Mouse (Mus musculus) CH12.LX (cell line): ENCODE data around the gene Mfsd14a. TPM values are rescaled to one million over a fixed set of nuclear protein-coding genes. Genes with fewer than 3 reads are reported as not detected.

Experiments
- DNase-seq: peaks from one replicate; pipeline ENCODE4 v3.0.0-alpha.2; 2013; ENCODE audit errors: extremely low read depth
- H3K27ac ChIP-seq: 2 replicates; pipeline ENCODE4 v1.5.1; 2012; ENCODE audit warnings: low read depth, mild to moderate bottlenecking, control low read depth, moderate library complexity; ENCODE audit not compliant: insufficient read depth
- H3K27me3 ChIP-seq: replicated peaks from 2 replicates; pipeline ENCODE3; 2012; ENCODE audit warnings: inconsistent platforms
- H3K36me3 ChIP-seq, 2 experiments: replicated peaks in 1 of 2; 2 replicates each; pipeline versions ENCODE3 to v1.6.1; 2012; ENCODE audit warnings: inconsistent platforms in 1 of 2, low read length in 1 of 2, mild to moderate bottlenecking in 1 of 2, mixed read lengths in 1 of 2, moderate library complexity in 1 of 2; ENCODE audit not compliant: control insufficient read depth in 1 of 2, insufficient read depth in 1 of 2
- H3K4me1 ChIP-seq, 2 experiments: 2 replicates each; pipeline ENCODE4 v1.6.1; 2012; ENCODE audit warnings: inconsistent platforms in 1 of 2, moderate library complexity in 1 of 2; ENCODE audit not compliant: insufficient read depth in 2 of 2, control insufficient read depth in 1 of 2
- H3K4me2 ChIP-seq: 2 replicates; pipeline ENCODE4 v1.6.1; 2012; ENCODE audit warnings: low read depth, mild to moderate bottlenecking, control low read depth; ENCODE audit not compliant: poor library complexity, insufficient read depth, severe bottlenecking
- H3K4me3 ChIP-seq, 3 experiments: fragments of 150-350 bp in 1 of 3; sonication (generic) in 1 of 3; replicated peaks in 1 of 3; 2 replicates each; pipeline versions ENCODE3 to v1.5.1; 2011 to 2012; ENCODE audit warnings: low read depth in 2 of 3, low read length in 2 of 3, mild to moderate bottlenecking in 2 of 3, moderate library complexity in 2 of 3, control low read depth in 1 of 3, improper control_type of control experiment in 1 of 3, inconsistent platforms in 1 of 3, mixed read lengths in 1 of 3; ENCODE audit not compliant: poor library complexity in 1 of 3
- H3K79me2 ChIP-seq: replicated peaks from 2 replicates; pipeline ENCODE4 v1.6.1; 2012; ENCODE audit warnings: mild to moderate bottlenecking, moderate library complexity; ENCODE audit not compliant: control insufficient read depth, poor library complexity, insufficient read depth, severe bottlenecking; ENCODE audit errors: extremely low read depth
- H3K9ac ChIP-seq: 2 replicates; pipeline ENCODE4 v1.6.1; 2012; ENCODE audit warnings: low read depth, mild to moderate bottlenecking, control low read depth, moderate library complexity; ENCODE audit not compliant: insufficient read depth
- H3K9me3 ChIP-seq: replicated peaks from 2 replicates; pipeline ENCODE3; 2012; ENCODE audit warnings: low read length, inconsistent platforms, mixed read lengths
- BHLHE40 ChIP-seq: IDR thresholded peaks from 2 replicates; pipeline ENCODE4 v1.6.1; 2011; ENCODE audit warnings: mild to moderate bottlenecking, low read depth, low read length, improper control_type of control experiment
- CHD1 ChIP-seq: IDR thresholded peaks from 2 replicates; pipeline ENCODE4 v1.6.1; 2012; ENCODE audit warnings: low read depth, low read length, improper control_type of control experiment, inconsistent platforms
- E2F4 ChIP-seq: IDR thresholded peaks from 2 replicates; pipeline ENCODE4 v1.6.1; 2011; ENCODE audit warnings: low read depth, low read length, improper control_type of control experiment; ENCODE audit not compliant: insufficient replicate concordance
- ELF1 ChIP-seq: IDR thresholded peaks from 2 replicates; pipeline ENCODE4 v1.6.1; 2014; ENCODE audit warnings: low read depth, mild to moderate bottlenecking, inconsistent platforms, low read length, improper control_type of control experiment
- ETS1 ChIP-seq: conservative IDR thresholded peaks from 2 replicates; pipeline ENCODE4 v1.6.1; 2012; ENCODE audit warnings: low read depth, mild to moderate bottlenecking, inconsistent platforms, low read length, improper control_type of control experiment, moderate library complexity
- GABPA ChIP-seq: IDR thresholded peaks from 2 replicates; pipeline ENCODE4 v1.6.1; 2012; ENCODE audit warnings: low read depth, low read length, improper control_type of control experiment, inconsistent platforms; ENCODE audit not compliant: insufficient replicate concordance
- HCFC1 ChIP-seq: IDR thresholded peaks from 2 replicates; pipeline ENCODE4 v1.6.1; 2012; ENCODE audit warnings: low read depth, mild to moderate bottlenecking, inconsistent platforms, low read length, improper control_type of control experiment
- JUN ChIP-seq: IDR thresholded peaks from 2 replicates; pipeline ENCODE4 v1.6.1; 2011; ENCODE audit warnings: low read depth, mild to moderate bottlenecking, low read length, improper control_type of control experiment, moderate library complexity; ENCODE audit not compliant: insufficient read depth
- MEF2A ChIP-seq: IDR thresholded peaks from 2 replicates; pipeline ENCODE4 v1.6.1; 2014; ENCODE audit warnings: low read depth, mild to moderate bottlenecking, inconsistent platforms, low read length, improper control_type of control experiment, borderline replicate concordance
- MXI1 ChIP-seq: IDR thresholded peaks from 2 replicates; pipeline ENCODE4 v1.6.1; 2011; ENCODE audit warnings: mild to moderate bottlenecking, low read depth, low read length, improper control_type of control experiment
- NELFE ChIP-seq: IDR thresholded peaks from 2 replicates; pipeline ENCODE4 v1.6.1; 2011; ENCODE audit warnings: low read depth, low read length, improper control_type of control experiment
- NRF1 ChIP-seq: IDR thresholded peaks from 2 replicates; pipeline ENCODE4 v1.6.1; 2014; ENCODE audit warnings: low read depth, mild to moderate bottlenecking, inconsistent platforms, low read length, improper control_type of control experiment, moderate library complexity
- PAX5 ChIP-seq: IDR thresholded peaks from 2 replicates; pipeline ENCODE4 v1.6.1; 2012; ENCODE audit warnings: low read length, inconsistent platforms, mixed read lengths
- POLR2AphosphoS2 ChIP-seq: IDR thresholded peaks from 2 replicates; pipeline ENCODE4 v1.6.1; 2011; ENCODE audit warnings: low read depth, low read length, improper control_type of control experiment
- RAD21 ChIP-seq: IDR thresholded peaks from 2 replicates; pipeline ENCODE4 v1.6.1; 2011; ENCODE audit warnings: low read depth, mild to moderate bottlenecking, low read length, improper control_type of control experiment, moderate library complexity
- SIN3A ChIP-seq: IDR thresholded peaks from 2 replicates; pipeline ENCODE4 v1.6.1; 2012; ENCODE audit warnings: low read length, improper control_type of control experiment, inconsistent platforms
- TBP ChIP-seq: conservative IDR thresholded peaks from 2 replicates; pipeline ENCODE4 v1.6.1; 2011; ENCODE audit warnings: low read depth, low read length, improper control_type of control experiment
- UBTF ChIP-seq: IDR thresholded peaks from 2 replicates; pipeline ENCODE4 v1.6.1; 2012; ENCODE audit warnings: low read depth, mild to moderate bottlenecking, inconsistent platforms, low read length, improper control_type of control experiment, moderate library complexity
- USF1 ChIP-seq: IDR thresholded peaks from 2 replicates; pipeline ENCODE4 v1.6.1; 2014; ENCODE audit warnings: low read depth, mild to moderate bottlenecking, inconsistent platforms, low read length, improper control_type of control experiment
- USF2 ChIP-seq: conservative IDR thresholded peaks from 2 replicates; pipeline ENCODE4 v1.6.1; 2011; ENCODE audit warnings: low read depth, low read length, improper control_type of control experiment
- ZKSCAN1 ChIP-seq: IDR thresholded peaks from 2 replicates; pipeline ENCODE4 v1.6.1; 2012; ENCODE audit warnings: low read depth, inconsistent platforms, low read length, improper control_type of control experiment, borderline replicate concordance
- ZMIZ1 ChIP-seq: IDR thresholded peaks from 2 replicates; pipeline ENCODE4 v1.6.1; 2012; ENCODE audit warnings: low read depth, mild to moderate bottlenecking, inconsistent platforms, low read length, improper control_type of control experiment
- dilution Hi-C: fragments of 300-500 bp; cut with MboI; formaldehyde crosslinking; loops from 2 replicates; pipeline ENCODE4 v1.14.3; 2020; ENCODE audit warnings: low sequenced_read_pairs; ENCODE audit not compliant: extremely low pct_unique_long_range_greater_than_20kb, extremely low pct_ligation_motif_present
- in situ Hi-C: fragments of 300-500 bp; cut with MboI; formaldehyde crosslinking; loops from 3 replicates; pipeline ENCODE4 v1.14.3; 2019; ENCODE audit warnings: low sequenced_read_pairs, low pct_ligation_motif_present, low pct_unique_long_range_greater_than_20kb, mixed read lengths
- polyA plus RNA-seq: library from polyadenylated mRNA; unstranded; fragments of >175 nt; gene quantifications from 2 replicates; pipeline ENCODE4 v1.2.1, GENCODE M21; 2012; ENCODE audit warnings: low read depth; ENCODE audit not compliant: insufficient read length
- total RNA-seq, 2 experiments: library from RNA; depleted of rRNA; stranded (reverse); fragments of 300-350 nt in 1 of 2; fragments of >200 nt in 1 of 2; gene quantifications; 2 replicates each; pipeline ENCODE4 v1.2.3; 2012 to 2014

Mfsd14a gene
- total and polyA plus RNA-seq, 3 experiments = 27.0 to 70.4 (median 45.9) TPM

- Histone ChIP-seq H3K27ac (no peak overlapping the region), H3K27me3 (no peaks in the 10 kb centered on the region), H3K4me2 (no peak overlapping the region), H3K9ac (no peak overlapping the region), H3K4me1 (peaks cover 0 to 3% of the 10 kb centered on the region in 2 experiments; a peak in 2 of 4 replicates), H3K9me3 (no peaks in the 10 kb centered on the region), H3K4me3 (no peak overlapping the region), H3K36me3 (peaks cover 54 to 90% of the 10 kb centered on the region in 2 experiments), H3K79me2 (no peaks in the 10 kb centered on the region)
- DNase-seq = peak; percentile 54
- no peak for TF ChIP-seq BHLHE40
- TF ChIP-seq MEF2A = no peak
- TF ChIP-seq UBTF = no peak
- no peak for TF ChIP-seq POLR2AphosphoS2
- TF ChIP-seq NRF1 = no peak
- no peak for TF ChIP-seq PAX5
- in situ Hi-C loops (no loop called here), dilution Hi-C loops (no loop called here)
Measured at GRCm38 (mm10) chr3:116640024-116640423, 22.5 kb downstream of the Mfsd14a start.

- DNase-seq = no peak
- H3K4me2 ChIP-seq = no peak overlapping the region
- H3K79me2 ChIP-seq = no peaks in the 10 kb centered on the region
- peaks cover 60 to 95% of the 10 kb centered on the region in 2 experiments for H3K36me3 ChIP-seq
- no peak overlapping the region for H3K4me3 ChIP-seq
- H3K4me1 ChIP-seq = peaks cover 0 to 7% of the 10 kb centered on the region in 2 experiments; a peak in 2 of 4 replicates
- no peaks in the 10 kb centered on the region for H3K27me3 ChIP-seq
- H3K9ac ChIP-seq = no peak overlapping the region
- in situ Hi-C loops = no loop called here
- H3K9me3 ChIP-seq = no peaks in the 10 kb centered on the region
- TF ChIP-seq MXI1 (no peak), GABPA (no peak), TBP (no peak), SIN3A (no peak), RAD21 (no peak), E2F4 (no peak), BHLHE40 (no peak), ZMIZ1 (no peak), NELFE (no peak), CHD1 (no peak), UBTF (no peak), PAX5 (no peak), ZKSCAN1 (no peak), ETS1 (no peak), ELF1 (no peak), JUN (no peak), HCFC1 (no peak), MEF2A (no peak), USF2 (no peak), USF1 (no peak)
- dilution Hi-C loops = no loop called here
- no peak overlapping the region for H3K27ac ChIP-seq
Measured at GRCm38 (mm10) chr3:116638572-116638971, 23.9 kb downstream of the Mfsd14a start.
